Mouse (Mus musculus) forebrain, embryonic 14.5 days (tissue): ENCODE data around the gene Gm15557. TPM values are rescaled to one million over a fixed set of nuclear protein-coding genes. Genes with fewer than 3 reads are reported as not detected.

ENCODE experiments used
- polyA plus RNA-seq: library from polyadenylated mRNA; unstranded; fragments of >200 nt; fragmentation: Nextera tagmentation; extraction: Ambion mirVana; gene quantifications from 2 replicates; pipeline ENCODE4 v1.2.1, GENCODE M21; 2014

Gene Gm15557
- polyA plus RNA-seq, 1 experiment from 2014 or later, result not detected

Other genes starting within 250 kb of the Gm15557 start
- 153 and 181 TPM in 2 replicates for gene Trpc4ap, start 248.3 kb upstream of the Gm15557 start, polyA plus RNA-seq
- 39.9 TPM in 2 replicates for gene Edem2, start 211.3 kb upstream of the Gm15557 start, polyA plus RNA-seq
- not detected in 2 replicates for gene Gm17581, start 204.9 kb upstream of the Gm15557 start, polyA plus RNA-seq
- gene Procr, start 189.6 kb upstream of the Gm15557 start, polyA plus RNA-seq, result 2.2 and 4.3 TPM in 2 replicates
- 11.7 and 13.1 TPM in 2 replicates for gene Mmp24, start 165.4 kb upstream of the Gm15557 start, polyA plus RNA-seq
- 21.9 and 24.0 TPM in 2 replicates for gene BC029722, start 121.3 kb upstream of the Gm15557 start, polyA plus RNA-seq
- gene Eif6, start 113.8 kb upstream of the Gm15557 start, polyA plus RNA-seq, result 159 and 172 TPM in 2 replicates
- 0.13 and 0.23 TPM in 2 replicates for gene Fam83c, start 105.9 kb upstream of the Gm15557 start, polyA plus RNA-seq
- gene Uqcc1, start 10.4 kb upstream of the Gm15557 start, polyA plus RNA-seq, result 67.4 and 83.4 TPM in 2 replicates
- gene Gdf5, start 4.6 kb downstream of the Gm15557 start, polyA plus RNA-seq, result 2.2 and 2.5 TPM in 2 replicates
- 7.0 and 9.7 TPM in 2 replicates for gene Cep250, start 15.7 kb downstream of the Gm15557 start, polyA plus RNA-seq
- gene 6430550D23Rik, start 67.2 kb downstream of the Gm15557 start, polyA plus RNA-seq, result 0.63 and 1.0 TPM in 2 replicates
- 391 and 444 TPM in 2 replicates for gene Ergic3, start 67.3 kb downstream of the Gm15557 start, polyA plus RNA-seq
- gene Fer1l4, start 112.2 kb downstream of the Gm15557 start, polyA plus RNA-seq, result not detected in 2 replicates
- 4.6 and 5.1 TPM in 2 replicates for gene Spag4, start 124.4 kb downstream of the Gm15557 start, polyA plus RNA-seq
- 18.5 and 24.9 TPM in 2 replicates for gene Cpne1, start 171.2 kb downstream of the Gm15557 start, polyA plus RNA-seq
- gene Rbm12, start 171.2 kb downstream of the Gm15557 start, polyA plus RNA-seq, result 30.1 and 33.4 TPM in 2 replicates
- 10.5 and 16.2 TPM in 2 replicates for gene Gm28036, start 186.4 kb downstream of the Gm15557 start, polyA plus RNA-seq
- gene Romo1, start 203.3 kb downstream of the Gm15557 start, polyA plus RNA-seq, result 409 and 502 TPM in 2 replicates
- 38.0 and 40.4 TPM in 2 replicates for gene Nfs1, start 203.5 kb downstream of the Gm15557 start, polyA plus RNA-seq
- 502 and 507 TPM in 2 replicates for gene Rbm39, start 239.5 kb downstream of the Gm15557 start, polyA plus RNA-seq